Mouse (Mus musculus) cerebellum, adult 11 months (tissue): Measurements from ENCODE around the gene Fam174b.
A peak's percentile ranks its signal among the peaks of the same experiment; 100 is the strongest.

ENCODE experiments used
- DNase-seq: peaks from one replicate; pipeline ENCODE4 v3.0.0; 2022

Gene Fam174b

DNA sequence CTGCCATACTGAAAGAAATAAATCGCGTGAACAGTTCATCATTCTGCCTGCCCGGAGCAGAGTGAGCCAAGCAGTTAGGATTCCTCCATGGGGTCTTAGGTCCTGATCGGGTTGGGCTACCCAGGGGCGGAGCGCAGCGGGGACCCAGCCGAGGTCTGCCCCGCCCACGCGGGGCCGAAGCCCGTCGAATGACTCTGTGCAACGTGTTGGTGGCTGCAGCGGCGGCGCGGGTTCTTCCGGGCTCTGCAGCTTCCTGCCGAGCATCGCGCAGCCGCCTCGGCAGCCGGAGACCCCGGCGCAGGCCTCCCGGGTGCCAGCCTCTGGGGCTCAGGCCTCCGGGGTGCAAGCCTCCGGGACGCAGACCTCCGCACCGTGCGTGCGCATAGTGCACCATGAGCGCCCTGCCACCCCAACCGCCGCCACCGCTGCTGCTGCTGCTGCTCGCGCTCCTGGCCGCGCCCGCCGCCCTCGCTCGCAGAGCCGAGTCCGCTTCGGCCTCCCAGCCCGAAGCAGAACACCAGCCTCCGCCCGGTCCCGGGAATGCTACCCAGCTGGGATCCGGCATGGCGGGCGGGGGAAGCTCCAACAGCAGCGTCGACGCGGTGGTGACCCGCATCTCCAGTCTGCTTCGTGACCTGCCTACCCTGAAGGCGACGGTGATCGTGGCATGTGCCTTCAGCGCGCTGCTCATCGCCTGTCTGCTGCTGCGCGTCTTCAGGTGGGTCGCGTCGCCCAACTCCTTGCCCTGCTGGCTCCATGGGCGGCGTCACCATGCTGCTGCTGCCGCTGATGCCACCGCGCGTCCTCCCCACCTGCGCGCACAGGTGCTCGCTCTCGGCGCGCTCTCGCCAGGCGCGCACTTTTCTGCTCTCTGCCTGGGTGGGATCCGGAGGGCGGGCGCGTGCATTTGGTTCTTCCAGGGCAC, at the start of gene Fam174b:
Fam174b (plus strand) TSS at position 192 of the 925 bp plus-strand sequence.
- no peak for DNase-seq

DNA sequence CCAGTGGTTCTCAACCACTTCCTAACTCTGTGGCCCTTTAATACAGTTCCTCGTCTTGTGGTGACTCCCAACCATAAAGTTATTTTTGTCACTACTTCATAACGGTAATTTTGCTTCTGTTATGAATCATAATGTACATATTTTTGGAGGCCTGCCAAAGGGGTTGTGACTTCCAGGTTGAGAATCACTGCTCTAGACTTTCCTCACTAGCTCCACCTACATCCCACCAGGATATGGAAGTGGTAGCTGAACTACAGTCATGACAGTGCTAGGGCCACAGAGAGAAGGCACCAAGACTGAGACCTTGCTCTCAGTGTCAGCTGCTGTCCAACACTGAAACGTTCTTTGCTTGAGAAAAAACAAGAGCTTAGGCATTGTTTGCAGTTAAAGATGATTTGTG, 43.0 kb upstream of the Fam174b start:
- DNase-seq, result no peak

- DNase-seq, result no peak
Observed at GRCm38 (mm10) chr7:73704305-73704704, 35.8 kb upstream of the Fam174b start.

GRCm38 (mm10) chr7:73713506-73713905, 26.6 kb upstream of the Fam174b start:
- no peak for DNase-seq

- DNase-seq, result peak; percentile 12
Observed at GRCm38 (mm10) chr7:73715928-73716749, 24.0 kb upstream of the Fam174b start.

DNA sequence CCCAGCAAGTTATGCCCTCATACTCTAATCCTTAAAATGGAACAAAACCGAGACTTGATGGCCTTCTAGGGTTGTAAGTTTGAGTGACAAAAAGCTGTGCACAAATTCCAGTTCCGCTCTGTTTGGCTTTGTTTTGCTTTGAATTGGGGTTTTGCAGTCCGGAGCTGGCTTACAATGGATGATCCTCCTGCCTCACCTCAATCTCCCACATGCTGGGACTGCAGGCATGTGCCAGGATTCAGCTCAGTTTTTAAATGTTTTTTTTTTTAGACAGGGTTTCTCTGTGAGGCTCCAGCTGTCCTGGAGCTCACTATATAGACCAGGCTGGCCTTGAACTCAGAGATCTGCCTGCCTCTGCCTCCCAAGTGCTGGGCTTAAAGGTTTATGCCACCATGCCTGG, 23.3 kb upstream of the Fam174b start:
- DNase-seq, result no peak

GRCm38 (mm10) chr7:73718031-73718430, 22.1 kb upstream of the Fam174b start:
- DNase-seq, result no peak

- DNase-seq, result no peak
Observed at GRCm38 (mm10) chr7:73718497-73719007, 21.6 kb upstream of the Fam174b start.

DNA sequence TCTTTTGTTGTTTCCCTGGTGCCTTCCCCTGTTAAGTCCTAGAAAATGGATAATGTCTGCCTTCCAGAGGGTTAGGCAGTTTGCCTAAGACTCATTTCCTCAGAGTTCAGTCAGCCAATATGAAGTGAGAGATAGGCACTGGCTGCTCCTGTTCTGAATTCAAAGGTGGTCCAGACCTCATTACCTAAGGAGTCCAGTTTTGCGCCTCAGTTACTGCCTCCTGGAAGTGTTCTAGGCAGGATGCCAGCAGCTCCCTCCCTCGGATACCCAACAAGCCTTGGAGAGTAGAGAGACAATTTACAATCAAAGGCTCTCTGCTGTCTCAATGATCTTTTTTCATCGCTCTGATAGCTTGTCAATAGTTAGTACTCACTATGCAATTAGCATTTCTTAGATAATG, 19.1 kb upstream of the Fam174b start:
- DNase-seq, result no peak

- DNase-seq, result no peak
Observed at GRCm38 (mm10) chr7:73721764-73722163, 18.3 kb upstream of the Fam174b start.

- no peak for DNase-seq
Observed at GRCm38 (mm10) chr7:73729913-73730312, 10.2 kb upstream of the Fam174b start.

DNA sequence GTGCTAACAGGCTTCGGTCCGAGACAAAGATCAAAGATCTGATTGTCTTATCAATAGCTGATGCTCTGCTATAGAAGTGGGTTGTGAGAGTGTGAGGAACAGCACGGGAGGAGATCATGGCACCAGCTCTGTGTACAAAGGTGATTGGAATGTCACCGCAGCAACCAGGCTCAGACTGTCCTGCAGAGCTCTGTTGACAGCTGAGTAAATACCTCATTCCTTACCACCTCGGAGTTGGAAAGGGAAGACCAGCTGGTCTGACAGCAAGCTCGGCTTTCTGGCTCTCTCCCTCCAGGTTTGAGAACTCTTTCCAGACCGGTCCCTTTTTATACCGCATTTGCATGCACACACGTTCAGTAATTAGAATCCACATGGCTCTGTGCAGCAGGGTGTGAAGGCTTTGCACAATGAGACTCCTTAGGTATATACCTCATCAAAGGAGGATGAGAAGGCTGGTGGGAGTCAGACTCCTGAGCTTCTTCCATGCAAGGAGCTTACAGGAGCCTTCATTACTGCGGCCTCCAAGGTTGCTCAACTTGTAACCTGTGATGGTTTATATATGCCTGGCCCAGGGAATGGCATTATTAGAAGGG, 9.6 kb upstream of the Fam174b start:
- DNase-seq, result no peak

GRCm38 (mm10) chr7:73736046-73736445, 4.1 kb upstream of the Fam174b start:
- no peak for DNase-seq

DNA sequence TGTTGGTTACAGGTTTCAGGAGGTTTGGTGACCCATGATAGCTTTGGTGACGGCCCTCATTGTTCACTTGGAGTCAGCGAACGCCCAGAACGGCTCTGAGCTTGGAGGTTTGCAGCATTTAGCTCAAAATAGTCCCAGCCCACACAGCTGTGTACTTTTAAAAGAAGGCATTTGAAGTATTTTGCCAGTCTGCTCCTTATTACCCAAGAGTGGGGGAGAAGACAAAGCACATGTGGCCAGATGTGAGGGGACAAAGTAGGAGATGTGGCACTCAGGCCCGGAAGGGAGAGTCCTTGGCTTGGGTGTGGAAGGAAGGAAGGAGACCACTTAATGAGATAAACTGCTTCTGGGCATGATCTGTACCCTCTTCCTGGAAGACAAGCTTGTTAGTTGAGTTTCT, 1.3 kb downstream of the Fam174b start:
- DNase-seq, result no peak

DNA sequence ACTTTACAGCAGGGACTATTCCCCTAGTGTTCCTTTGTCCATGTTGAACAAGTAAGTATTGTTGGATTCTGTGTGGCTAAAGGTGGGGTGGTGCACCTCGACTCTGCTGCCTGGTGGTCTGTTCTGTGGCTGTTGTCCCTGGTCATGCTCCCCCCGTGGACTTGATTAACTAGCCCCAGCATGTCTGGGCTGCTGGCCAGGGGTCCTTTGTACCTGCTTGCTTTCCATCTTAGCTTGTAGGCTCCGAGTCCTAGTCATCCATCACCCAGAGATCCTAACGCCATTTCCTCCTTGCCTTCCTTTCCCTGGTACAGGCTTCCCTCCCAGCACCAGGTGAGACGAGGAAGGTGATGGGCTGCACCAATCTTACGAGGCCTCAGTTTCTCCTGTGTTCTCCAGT, 1.7 kb downstream of the Fam174b start:
- no peak for DNase-seq

- DNase-seq, result no peak
Observed at GRCm38 (mm10) chr7:73743144-73743543, 3.0 kb downstream of the Fam174b start.

- no peak for DNase-seq
Observed at GRCm38 (mm10) chr7:73743831-73744370, 3.8 kb downstream of the Fam174b start.

- DNase-seq, result no peak
Observed at GRCm38 (mm10) chr7:73745903-73746302, 5.8 kb downstream of the Fam174b start.

DNA sequence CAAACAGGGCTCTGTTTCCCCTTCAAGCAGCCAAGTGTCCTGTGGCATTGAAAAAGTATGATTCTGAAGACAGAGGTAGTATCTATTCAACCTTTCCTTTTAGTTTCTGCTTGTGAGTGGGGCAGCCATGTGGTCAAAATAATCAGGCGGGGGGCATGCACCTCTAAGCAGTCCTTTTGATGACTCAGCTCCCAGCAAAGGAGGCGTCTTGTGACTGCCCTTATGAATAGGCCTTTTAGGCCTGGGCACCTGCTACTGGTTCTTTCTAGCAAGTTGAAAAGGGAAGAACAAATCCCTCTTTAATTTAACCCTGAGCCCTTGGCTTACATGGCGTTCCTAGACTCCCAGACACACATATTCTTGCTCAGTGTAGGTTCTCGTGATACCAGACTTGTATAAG, 6.7 kb downstream of the Fam174b start:
- no peak for DNase-seq

- no peak for DNase-seq
Observed at GRCm38 (mm10) chr7:73747531-73747930, 7.4 kb downstream of the Fam174b start.

GRCm38 (mm10) chr7:73748437-73749108, 8.5 kb downstream of the Fam174b start:
- DNase-seq, result no peak

DNA sequence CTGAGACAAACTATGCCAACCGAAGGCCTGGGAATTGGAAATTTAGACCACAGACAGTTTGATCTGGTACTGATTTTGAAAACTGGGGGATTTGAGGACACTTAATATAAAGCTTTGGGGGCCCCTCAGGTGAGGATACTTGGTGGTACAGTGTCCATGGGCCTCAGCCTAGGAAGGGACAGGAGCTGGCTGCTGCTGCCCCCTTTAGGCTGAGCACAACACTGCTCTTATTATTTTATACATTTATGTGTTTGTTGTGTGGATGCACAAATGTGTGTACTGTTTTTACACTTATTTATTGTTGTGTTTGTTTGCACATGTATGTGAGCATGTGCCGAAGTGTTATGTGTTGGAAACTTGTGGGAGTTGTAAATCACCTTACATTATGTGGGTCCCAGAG, 9.2 kb downstream of the Fam174b start:
- DNase-seq, result no peak
